Mouse (Mus musculus): Measurements from ENCODE around the gene Gng10.

The Gng10 gene

DNA sequence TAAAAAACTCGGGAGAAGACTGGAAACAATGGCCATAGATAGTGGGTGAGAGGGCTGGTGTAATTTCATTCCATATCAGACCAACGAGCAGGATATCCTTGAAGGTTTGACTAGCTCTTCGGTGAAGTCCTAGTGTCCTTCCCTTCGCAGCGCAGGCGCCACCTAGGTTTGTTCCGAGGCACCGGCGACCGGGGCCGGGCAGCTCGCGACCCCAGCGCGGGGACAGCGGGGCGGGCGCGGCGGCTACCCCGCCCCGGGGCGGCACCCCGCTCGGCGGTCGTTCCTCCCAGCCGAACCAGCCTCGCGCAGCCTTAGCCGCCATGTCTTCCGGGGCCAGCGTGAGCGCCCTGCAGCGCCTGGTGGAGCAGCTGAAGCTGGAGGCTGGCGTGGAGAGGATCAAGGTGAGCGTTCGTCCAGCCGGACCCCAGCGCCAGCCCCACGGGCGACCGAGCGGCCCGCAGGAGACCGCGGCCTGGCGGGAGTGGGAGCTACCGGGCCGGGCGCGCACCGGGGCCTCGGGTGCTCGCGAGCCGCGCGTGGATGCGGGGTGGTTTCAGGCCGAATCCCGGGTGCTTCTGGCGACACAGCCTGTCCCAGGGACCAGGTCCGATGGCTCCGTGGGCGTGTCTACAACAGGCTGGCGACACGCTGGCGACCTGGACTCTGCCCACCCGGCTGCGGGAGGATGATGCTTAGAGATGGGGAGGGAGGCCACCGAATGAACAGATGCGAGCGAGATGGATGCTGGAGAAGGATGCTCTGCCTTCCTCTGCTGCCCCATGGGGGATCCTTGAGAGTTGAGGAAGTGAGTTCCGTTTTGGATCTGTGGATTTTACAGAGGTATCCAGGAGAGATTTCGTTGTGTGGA, at the start of gene Gng10:
Gene Gng10, plus strand, starts transcription at position 171 of the 868 bp plus-strand sequence.
- peak; percentile 42 to 57 for DNase-seq (ENCODE audit: low spot score in 2 of 2)

DNA sequence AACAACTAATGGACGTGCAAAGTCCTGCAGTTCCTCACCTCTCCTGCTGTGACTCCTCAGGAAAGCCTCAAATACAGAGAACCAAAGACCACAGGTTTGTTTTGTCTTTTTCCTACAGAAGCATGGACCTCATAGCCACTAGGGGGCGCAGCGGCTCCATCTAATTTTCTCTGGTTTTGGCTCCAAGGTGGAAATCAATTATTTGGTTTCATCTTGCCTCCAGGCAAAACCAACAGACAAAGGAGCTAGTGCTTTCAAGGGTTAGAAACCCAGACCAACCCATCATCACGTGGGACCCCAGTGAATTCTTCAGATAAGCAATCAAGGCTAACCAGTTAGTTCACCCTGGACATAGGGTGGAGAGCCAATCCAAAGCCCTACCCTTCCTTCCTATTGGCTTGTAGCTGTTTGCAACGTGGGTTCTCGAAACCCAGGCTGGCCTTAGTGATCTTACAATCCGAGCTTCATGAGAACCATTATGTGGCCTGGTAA, 49.7 kb upstream of the Gng10 start:
- peak; percentile 79 to 81 for DNase-seq (ENCODE audit: low spot score in 2 of 2)

DNA sequence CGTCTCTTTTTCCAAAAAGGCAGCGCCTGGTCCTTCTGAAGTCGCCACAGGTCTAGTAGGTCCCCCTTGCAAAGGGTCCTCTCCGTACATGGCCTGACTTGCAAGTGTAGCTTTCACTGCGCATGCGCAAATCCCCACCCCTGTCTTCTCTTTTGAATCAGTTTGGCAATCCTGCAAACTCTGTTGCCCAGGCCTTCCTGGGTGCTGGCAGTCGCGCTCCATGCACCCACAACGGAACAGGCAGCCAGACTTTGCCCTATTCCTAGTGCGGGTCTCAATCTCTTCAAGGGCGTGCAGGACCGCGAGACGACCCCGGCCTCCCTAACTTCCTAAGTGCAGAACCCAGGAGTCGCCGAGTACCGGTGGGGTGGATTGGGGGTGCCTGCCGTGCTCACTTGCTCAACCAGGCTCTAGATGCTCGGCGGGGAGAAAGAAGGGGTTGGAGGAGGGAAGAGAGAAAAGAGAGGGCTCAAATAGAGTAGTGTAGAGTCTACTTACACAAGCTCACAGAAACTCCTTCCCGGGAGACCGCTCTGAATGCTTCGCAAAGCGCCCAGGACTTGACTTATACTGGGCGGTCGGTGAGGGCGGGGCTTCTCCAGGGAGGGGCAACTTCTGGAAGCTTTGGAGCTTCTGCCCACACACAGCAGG, 48.2 kb upstream of the Gng10 start, which contains the start of gene Ptgr1:
Gene Ptgr1, minus strand, starts transcription at position 580 of the 651 bp plus-strand sequence.
- DNase-seq (ENCODE audit: low spot score in 2 of 2) = peak; percentile 69 to 84

DNA sequence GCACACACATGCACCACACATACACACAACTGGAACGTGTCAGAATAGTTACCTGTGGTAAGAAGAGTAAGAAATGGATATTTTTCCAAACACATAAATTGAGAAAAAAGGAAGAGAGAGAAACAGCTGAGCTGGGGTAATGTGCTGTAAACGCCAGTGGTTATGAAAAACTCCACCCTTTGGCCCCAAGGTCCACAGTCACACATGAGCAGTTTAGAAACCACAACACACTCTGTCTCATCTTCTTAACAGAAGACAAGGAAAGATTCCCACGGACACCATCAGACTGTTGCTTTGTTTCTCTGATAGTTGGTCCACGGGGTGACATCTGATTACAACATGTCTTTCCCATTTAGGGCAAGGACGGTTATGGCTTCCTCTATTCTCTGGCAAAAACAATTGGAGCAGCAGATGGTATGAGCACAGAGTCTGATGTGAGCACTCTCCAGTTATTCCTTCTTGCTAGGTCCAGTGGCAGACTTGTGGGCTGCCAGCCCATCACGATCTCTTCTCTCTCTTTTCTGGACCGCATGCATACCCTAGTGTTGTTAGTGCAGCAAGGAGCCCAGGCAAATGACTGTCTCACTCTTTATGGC, 45.5 kb upstream of the Gng10 start:
- DNase-seq (ENCODE audit: low spot score in 2 of 2) = no peak

DNA sequence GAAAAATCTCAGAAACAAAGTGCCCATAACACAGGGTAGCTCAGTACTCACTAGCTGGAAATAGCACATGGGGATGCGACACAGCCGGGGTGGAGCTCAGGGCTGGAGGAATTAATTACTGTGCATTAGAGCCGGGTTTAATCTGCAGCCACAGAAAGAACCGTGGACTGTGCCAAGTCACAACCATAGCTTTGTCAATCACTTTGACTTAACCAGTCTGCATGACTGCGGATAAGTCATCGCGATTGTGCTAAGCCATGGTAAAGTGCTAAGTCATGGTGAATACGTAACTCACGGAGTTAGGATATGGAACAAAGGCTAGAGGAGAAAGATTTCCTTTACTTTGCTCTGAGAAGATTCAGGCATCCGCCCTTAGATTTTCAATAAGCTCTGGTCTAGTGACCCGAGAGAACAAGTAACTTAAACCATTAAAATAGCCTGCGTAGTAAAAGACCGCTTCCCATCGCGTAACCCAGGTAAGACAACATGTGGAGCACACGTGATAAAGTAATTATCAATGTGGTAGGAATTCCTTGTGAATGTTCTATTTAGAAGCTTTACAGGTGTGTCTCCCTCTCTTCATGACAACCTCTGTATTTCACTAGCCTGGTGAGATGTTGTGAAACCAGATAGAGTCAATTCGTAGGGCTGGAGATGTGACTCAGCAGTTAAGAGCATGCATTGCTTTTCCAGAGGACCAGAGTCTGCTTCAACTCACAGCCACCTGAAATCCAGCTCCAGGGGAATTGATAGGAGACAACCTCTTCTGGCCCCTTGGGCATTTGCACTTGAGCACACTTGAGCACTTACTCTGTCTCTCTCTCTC, 44.1 kb upstream of the Gng10 start:
- no peak for DNase-seq (ENCODE audit: low spot score in 2 of 2)

DNA sequence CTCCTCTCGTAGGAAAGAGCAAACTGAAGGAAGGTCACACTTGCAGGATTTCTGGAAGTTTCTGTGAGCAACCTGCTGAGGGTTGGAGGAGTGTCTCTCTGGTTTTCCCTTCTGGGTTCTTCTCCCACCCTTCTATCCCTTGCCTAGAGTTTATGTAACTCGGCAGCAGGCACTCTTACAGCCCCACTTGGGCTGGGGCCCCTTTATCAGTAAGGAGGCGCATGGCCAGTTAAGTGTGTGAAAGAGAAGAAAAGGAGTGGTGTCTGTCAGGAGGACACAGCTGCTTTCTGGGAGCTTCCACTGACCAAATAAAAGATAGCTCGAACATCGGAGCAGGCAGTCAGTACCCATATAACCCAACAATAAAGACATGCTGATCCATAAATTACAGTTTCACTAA, 42.7 kb upstream of the Gng10 start:
- no peak for DNase-seq (ENCODE audit: low spot score in 2 of 2)

DNA sequence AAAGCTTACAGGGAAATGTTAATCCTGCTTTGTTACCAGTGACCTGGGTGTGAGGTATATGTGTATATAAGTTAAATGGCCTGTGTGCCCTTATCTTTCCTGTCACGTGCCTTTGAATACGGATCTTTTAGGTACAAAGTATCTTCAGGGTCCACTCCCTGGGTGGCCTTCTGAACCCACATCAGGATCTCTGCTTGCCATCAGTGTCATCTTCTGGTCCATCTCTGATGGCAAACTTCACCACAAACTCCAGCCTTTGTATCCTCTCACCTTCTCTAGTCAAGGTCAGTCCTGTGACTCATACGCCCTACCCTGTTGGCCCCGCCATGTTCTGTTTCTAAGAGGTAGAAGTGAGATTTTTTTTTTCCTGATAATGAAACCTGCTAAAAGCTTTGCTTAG, 40.1 kb upstream of the Gng10 start, which contains the start of gene Dnajc25:
Gene Dnajc25, plus strand, starts transcription at position 301 of the 400 bp plus-strand sequence.
- no peak for DNase-seq (ENCODE audit: low spot score in 2 of 2)

DNA sequence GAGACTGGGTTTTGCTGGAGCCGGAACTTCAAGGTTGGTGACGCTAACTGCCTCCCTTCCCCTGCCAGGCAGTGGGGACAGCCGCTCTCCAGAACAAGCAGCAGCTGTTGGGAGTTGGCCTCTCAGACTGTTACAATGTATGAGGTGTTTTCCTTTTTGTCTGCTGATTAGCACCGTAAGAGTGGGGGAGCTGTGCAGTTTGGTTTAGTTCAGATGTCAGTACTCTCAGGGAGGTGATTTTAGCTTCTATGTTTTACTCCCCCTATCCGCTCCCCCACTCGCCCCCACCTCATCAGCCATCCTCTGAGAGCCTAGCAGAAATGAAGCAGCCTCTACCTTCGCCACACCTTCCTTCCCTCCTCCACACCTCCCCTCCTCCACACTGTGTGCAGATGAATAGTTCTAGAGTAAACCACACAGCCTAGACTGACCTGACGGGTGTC, 39.6 kb upstream of the Gng10 start:
- no peak for DNase-seq (ENCODE audit: low spot score in 2 of 2)

DNA sequence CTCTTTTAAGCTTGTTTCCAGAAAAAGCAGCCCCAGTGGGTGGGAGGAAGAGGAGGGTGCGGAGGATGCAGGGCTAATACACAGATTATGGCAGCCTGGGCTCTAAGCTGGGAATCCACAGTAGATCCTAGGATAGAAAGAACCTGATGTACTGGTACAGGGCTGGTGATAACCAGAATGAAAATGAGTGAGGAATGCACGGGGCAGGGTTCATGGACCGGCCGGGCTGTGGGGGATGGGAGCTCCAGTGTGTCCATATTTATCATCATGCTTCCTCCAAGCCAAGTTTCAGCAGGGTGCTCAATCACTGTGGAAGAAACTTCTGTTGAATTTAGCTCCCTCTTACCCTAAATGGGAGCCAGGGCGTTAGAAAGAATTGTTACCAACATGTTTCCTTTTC, 37.8 kb upstream of the Gng10 start:
- no peak for DNase-seq (ENCODE audit: low spot score in 2 of 2)

DNA sequence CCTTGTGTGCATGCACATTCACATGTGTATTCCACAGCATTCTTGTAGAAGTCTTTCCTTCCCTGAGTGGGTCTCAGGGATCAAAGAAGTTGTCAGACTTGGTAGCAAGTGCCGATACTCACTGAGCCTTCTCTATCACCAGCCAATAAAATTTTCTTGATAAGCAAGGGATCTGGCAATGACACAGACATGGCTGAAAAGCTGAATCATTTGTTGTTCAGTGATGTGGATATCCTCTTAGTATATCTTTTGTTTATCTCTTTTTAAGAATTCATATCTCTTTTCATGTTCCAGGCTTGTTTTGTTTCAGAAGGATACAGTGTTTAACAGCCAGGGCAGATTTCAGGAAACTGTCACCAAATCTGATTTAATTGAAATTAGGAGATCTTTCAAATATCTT, 36.2 kb upstream of the Gng10 start:
- no peak for DNase-seq (ENCODE audit: low spot score in 2 of 2)

DNA sequence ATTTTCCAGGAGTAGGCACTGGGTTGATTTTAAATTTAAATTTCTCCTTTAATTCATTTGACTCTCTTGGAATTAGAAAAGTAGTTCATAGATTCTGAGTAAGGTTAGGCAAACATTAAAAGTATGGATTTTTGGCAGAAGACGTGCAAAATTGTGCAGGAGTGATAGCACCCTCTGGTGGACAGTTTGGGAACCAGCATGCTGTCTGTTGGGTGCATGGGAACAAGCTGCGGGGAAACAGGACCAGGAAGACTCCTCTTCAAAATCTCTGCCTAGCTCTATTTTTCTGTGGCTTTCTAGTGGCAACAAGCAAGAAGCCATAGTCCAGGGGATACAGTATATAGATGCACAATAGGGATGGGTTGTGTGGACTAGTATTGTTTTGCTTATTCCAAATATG, 35.2 kb upstream of the Gng10 start:
- peak; percentile 68 to 76 for DNase-seq (ENCODE audit: low spot score in 2 of 2)

DNA sequence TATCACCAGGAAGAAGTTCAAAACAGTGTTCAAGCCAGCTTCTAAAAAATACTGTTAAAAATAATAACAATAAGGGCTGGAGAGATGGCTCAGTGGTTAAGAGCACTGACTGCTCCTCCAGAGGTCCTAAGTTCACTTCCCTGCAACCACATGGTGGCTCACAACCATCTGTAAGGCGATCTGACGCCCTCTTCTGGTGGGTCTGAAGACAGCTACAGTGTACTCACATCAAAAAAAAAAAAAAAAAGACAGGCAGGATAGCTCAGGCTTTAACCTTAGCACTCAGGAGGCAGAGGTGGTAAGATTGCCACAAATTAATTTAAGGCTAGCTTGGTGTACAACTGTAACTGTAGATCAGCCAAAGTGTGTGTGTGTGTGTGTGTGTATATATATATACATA, 34.3 kb upstream of the Gng10 start:
- no peak for DNase-seq (ENCODE audit: low spot score in 2 of 2)

DNA sequence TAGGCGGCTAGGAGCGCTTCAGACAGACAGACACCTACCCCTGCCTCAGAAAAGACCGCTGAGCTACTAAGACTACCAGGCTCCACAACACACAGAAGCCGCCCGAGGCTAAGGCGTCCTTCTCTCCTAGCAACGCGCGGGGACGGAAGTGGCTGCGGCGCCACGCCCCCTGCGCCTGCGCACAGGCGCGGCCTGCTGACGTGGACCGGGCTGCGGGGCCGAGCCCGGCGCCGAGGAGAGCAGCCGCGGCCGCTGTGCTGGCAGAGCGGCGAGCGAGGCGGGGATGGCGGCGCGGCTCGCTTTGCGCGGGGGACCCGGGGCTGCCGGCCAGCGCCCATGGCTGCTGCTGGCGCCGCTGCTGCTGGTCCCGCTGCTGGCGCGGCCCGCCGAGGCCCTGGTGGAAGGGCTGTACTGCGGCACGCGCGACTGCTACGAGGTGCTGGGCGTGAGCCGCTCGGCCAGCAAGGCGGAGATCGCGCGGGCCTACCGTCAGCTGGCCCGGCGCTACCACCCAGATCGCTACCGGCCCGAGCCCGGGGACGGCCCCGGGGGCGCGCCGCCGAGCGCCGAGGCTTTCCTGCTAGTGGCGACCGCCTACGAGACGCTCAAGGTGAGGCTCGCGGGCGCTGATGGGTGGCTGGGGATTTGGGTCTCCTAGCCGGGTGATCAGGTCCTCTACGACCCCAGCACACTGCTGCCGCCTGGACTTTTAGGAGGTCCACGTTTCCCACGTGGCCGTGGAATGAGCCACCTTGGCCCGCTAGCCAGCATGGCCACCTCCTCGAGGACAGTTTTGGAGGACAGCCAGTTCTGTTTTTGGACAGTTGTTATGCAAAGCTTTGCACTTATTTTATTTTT, 31.7 kb upstream of the Gng10 start, which contains the start of gene Gm20503:
Gene Gm20503, plus strand, starts transcription at position 263 of the 858 bp plus-strand sequence.
- peak; percentile 82 to 90 for DNase-seq (ENCODE audit: low spot score in 2 of 2)

DNA sequence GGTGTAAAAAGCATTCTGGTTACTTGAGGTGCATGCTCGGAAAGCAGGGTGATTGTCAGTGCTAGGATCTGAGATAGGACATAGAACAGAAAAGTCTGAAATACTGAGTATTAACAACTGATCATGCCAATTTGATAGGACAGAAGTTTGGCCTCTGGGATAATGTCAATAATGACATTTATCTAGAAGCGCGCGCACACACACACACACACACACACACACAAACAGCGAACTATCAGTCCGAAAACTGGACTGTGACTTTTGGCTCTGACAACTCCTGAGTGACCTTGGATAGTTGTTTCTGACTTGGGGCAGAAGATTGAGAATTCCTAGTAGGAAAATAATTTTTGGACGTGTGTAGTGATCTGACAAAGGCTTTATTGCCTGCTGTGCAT, 31.1 kb upstream of the Gng10 start:
- no peak for DNase-seq (ENCODE audit: low spot score in 2 of 2)

DNA sequence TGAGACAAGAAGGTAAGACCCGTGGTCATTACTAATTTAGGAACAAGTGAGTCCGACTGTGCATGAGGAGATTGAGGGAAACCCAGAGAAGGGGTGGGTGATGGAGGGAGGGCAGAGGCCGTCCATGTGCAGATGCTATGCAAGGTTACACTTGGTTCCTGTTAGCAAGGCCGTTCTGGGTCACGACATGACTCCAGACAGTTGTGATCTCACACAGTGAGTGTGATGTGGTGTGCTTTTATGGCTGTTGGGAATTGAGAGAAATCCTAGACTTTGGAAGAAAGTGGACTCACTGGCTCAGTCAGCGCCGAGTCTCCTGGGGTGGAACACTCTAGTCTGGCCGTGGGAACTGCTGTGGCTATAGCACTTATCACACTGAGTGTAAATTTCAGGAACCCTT, 28.7 kb upstream of the Gng10 start:
- DNase-seq (ENCODE audit: low spot score in 2 of 2) = no peak

DNA sequence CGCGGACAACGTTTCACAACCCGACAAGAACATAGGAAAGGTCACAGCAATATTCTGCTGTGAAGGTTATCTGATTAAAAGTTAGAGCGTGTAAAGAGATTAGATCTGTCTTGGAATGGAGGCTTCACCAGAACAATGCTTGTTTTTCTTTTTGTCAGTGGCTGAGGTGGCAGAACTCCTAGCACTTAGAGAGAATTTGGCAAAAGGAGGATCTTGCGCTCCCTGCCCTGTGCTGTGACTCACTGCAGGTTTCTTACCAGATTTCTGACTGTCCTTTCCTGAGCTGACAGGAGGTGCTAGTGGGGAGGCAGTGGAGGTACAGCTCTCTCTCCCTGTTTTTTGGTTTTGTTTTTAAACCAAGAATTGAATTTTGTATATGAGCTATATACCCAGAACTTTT, 27.9 kb upstream of the Gng10 start:
- DNase-seq (ENCODE audit: low spot score in 2 of 2) = no peak

DNA sequence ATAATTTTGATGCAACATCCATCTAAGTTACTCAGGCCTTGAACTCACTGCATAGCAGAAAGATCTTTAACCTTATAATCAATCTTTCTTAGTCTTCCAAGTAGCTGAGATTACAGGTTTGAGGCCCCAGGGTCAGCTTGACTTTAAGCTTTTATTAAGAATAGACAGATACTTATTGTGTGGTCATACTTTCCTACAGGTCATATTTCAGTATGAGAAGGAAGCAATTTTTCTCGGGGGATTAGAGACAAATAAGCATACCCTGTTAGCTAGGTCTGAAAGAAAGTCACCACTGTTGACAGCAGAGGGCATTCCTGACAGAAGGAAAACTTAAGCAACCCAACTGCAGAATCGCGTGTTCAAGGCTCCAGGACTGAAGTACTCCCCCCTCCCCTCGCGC, 26.9 kb upstream of the Gng10 start:
- no peak for DNase-seq (ENCODE audit: low spot score in 2 of 2)

DNA sequence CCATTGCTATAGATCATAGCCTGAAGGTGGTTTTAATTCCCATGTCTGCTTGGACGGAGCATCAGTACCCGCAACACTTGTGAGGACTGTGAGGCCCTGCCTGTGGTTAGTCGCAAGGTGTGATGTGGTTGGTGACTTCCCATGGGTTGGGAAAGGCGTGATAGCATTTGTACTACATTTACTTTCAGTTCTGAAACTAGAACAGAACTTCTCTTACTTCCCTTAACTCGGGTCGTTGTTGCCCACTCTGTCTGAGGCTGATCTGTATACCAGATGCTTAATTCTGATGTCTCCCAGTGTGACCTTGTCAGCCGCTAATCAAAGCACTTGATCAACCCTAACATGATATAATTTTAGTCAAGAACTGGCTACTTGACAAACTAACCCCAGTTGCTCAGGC, 25.7 kb upstream of the Gng10 start:
- no peak for DNase-seq (ENCODE audit: low spot score in 2 of 2)

DNA sequence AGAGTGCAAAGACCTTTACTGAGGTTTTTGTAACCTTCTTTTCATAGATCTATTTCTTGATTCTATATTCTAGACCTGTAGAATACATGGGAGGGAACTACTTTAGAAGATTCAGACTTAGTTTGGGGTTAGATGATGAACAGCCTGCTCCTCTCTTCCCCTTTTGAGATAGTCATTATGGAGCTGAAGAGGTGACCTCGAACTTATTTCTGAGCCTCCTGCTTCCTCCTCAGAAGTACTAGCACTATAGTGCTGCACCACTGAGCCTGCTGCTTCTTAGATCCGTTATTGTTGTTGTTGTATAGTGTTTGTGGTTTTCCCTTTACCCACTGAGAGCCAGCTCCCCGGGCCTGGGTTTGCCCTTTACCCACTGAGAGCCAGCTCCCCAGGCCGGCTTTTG, 25.2 kb upstream of the Gng10 start:
- DNase-seq (ENCODE audit: low spot score in 2 of 2) = no peak

DNA sequence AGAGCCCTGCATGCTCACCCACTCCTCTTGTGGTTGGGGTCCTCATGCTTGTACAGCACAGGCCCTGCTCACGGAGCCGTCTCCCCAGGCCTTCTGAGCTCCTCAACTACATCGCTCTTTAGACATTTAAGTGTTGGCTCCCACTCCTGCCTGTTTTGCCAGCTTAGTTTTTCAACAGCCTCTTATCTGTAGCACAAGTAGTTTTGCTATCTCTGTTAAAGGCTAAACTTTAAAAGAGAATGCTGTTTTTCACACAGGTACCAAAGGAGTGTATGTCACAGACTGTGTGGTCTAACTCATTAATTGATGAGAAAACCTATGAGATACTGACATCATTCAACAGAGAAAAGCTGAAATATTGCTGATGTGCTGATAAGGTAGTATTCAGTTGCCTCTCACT, 23.4 kb upstream of the Gng10 start:
- DNase-seq (ENCODE audit: low spot score in 2 of 2) = no peak

DNA sequence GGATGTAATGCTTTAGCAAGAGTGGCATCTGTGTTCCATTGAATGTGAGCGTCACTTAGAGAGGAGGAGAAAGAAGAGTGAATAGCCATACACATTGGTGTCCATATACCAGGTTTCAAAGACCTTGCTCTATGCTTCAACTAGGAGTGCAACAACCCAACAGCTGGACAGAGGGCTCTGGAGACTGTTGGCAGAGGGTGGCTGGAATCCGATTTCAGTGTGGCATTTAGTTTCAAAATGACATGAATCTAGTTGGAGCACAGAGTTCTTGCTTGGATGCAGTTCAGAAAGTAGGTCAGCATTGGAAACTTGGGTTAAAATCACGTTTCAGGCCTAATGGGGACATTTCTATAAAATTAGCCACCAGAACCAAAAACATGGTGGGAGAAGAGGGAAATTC, 19.7 kb upstream of the Gng10 start:
- DNase-seq (ENCODE audit: low spot score in 2 of 2) = no peak

Measured in urinary bladder, postnatal 36 days (tissue).